In the genomic region with DNA sequence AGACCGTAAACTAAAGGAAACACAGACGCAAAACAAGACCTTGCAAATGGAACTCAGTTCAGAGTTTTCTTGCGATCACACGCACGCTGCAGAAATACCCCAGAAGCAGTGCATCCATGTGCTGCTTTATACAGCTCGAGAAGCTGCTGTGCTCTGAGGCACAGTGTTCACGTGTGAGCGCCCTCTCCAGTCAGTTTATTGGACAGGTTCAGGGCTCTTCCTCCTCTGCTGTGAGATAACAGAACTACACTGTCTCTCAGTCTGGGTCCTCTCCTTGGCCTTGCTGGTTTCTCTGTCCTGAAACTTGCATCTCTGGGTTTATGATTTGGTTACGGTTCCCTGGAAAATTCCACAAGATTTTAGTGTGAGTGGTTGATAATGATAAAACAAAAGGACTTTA, we compare ENCODE assay signal across 18 mouse cellular contexts.
A peak's percentile ranks its signal among the peaks of the same experiment; 100 is the strongest.
DNase-seq lines count a peak whose midpoint lies in the region; TF ChIP-seq lines count a peak whose summit lies in the region.
"Had no signal": no experiment of that assay in that cellular context is flagged by ENCODE, and none has a peak within 500 bp of the region (broad histone marks: within the 10 kb centered on the region; RNA-seq: fewer than 3 reads in every experiment).

No protein-coding gene starts in this region.

- intact Hi-C loops in gastrocnemius, postnatal 14 days (cut with DNase I; ENCODE audit: low total_unique reads), result no loop called here

- no peak overlapping the region for H3K4me3 ChIP-seq in layer of hippocampus, adult 2 months
- H3K4me3 ChIP-seq: forebrain, embryonic 15.5 days; hindbrain, embryonic 12.5 days had no signal

- TF ChIP-seq CTCF in layer of hippocampus, adult 2 months (conservative IDR thresholded peaks at IDR 0.05), result peak; percentile 35

- peak; percentile 56 to 77 for DNase-seq in adrenal gland, adult (ENCODE audit: inconsistent age in 2 of 2, low spot score in 1 of 2)
- no peak for DNase-seq in adrenal gland, postnatal 4 days (ENCODE audit: low spot score in 2 of 2)
- no peak for DNase-seq in layer of hippocampus, adult 2 months (ENCODE audit: low spot score in 2 of 2)
- DNase-seq in layer of hippocampus, adult 9-11 months, result no peak
- peak; percentile 15 for DNase-seq in thymus, postnatal 0 days (ENCODE audit: low spot score)
- no peak for DNase-seq in thymus, postnatal 10 days (ENCODE audit: low spot score in 2 of 2)
- DNase-seq in cerebellum, postnatal 25 days, result no peak
- DNase-seq in gastrocnemius, postnatal 14 days, result no peak
- DNase-seq: cerebellum, adult 8-10 months; heart, adult 18-20 months; kidney, adult 11 months; kidney, postnatal 25 days; left cerebral cortex, postnatal 4 days; lung, postnatal 10 days; right cerebral cortex, postnatal 4 days; thymus, postnatal 14 days had no signal

- H3K27ac ChIP-seq in layer of hippocampus, adult 2 months, result no peak overlapping the region
- H3K27ac ChIP-seq: forebrain, embryonic 15.5 days; hindbrain, embryonic 12.5 days had no signal

Comparison
In these comparisons a context has a peak if more than half of its experiments do, and no peak if none do; other contexts are left out.
1. DNase-seq: peak in adrenal gland, adult (2 of 2) and thymus, postnatal 0 days (single experiment); none in adrenal gland, postnatal 4 days (0 of 2), layer of hippocampus, adult 2 months (0 of 2), layer of hippocampus, adult 9-11 months (single experiment), thymus, postnatal 10 days (0 of 2), cerebellum, postnatal 25 days (0 of 2) and gastrocnemius, postnatal 14 days (single experiment).